Mouse (Mus musculus) embryonic stem cell, embryonic (primary cell): ENCODE data around the gene Cyp4f17.
"Not testable (repeated sequence)": the region's sequence is repeated elsewhere in the genome, so short reads cannot be mapped to it uniquely, and the experiment has no call there.

ENCODE experiments used
- CTCF ChIA-PET, 4 experiments: fragments of 300-600 bp in 2 of 4; fragments of 350-600 bp in 2 of 4; sonication (Branson Sonifier 250); formaldehyde crosslinking; loops; one replicate each; lab custom pipeline; 2022; ENCODE audit warnings: inconsistent platforms in 2 of 4; lab: Charles Lee
- POLR2A ChIA-PET, 4 experiments: fragments of 300-600 bp in 2 of 4; fragments of 350-600 bp in 2 of 4; sonication (Branson Sonifier 250); formaldehyde crosslinking; loops; one replicate each; lab custom pipeline; 2022; ENCODE audit warnings: antibody characterized with exemption in 4 of 4, inconsistent platforms in 1 of 4; lab: Charles Lee

Gene Cyp4f17

DNA sequence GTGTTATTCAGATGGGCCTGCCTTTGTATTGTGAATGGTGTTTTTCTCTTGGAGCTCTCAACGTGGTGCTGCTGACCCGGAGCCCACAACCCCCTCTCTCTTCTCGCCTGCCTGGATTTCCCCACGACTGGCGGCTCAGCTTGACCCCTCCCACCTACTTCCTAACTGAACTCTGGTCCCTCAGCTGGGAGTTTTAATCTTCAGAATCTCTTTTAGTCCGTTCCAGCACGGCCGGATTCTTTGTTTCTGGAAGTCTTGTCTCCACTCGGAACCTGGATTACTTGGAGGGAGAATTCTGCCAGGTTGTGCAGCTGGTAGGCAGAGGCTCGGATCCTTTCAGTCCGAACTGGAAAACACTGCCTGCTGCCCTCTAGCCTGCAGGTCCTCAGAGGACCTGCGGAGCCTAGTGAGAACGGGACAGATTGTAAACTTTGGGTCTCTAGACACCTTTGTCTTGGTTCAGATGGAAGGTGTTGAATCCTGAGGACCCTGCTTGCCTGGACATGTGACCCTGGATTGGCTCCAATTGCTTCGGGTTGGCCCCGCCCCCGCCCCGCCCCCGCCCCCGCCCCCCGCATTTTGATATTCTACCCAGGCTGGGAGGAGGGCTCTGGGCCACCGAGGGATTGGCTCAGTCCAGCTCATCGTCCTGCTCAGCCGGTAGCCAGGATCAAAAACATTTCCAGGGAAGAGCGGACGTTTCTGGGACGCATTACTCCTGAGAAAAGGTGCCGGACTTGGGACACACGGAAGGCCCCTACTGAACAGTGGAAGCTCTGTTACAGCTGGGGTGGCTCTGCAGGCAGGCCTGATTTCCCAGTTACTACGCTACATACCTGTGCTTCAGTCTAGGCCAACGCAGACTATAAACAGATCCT, at the start of gene Cyp4f17:
Gene Cyp4f17, plus strand, starts transcription at position 200 of the 878 bp plus-strand sequence.
- CTCF ChIA-PET, result interaction anchor here in 3 of 4 experiments (0.6 to 0.9 kb wide), 6 partner anchors 11 to 425 kb away, joined by 3 to 5 read pairs (median 3); no protein-coding TSS in a partner anchor
- POLR2A ChIA-PET, result interaction anchor here (0.6 to 2.8 kb wide), 43 partner anchors 9 to 1450 kb away, joined by 3 to 20 read pairs (median 4); partner anchors contain the start of genes Akap8l (in 2 of the 4), Ephx3 (in 1 of the 4), Rab11b (in 1 of the 4) and Rps18 (in 1 of the 4)

DNA sequence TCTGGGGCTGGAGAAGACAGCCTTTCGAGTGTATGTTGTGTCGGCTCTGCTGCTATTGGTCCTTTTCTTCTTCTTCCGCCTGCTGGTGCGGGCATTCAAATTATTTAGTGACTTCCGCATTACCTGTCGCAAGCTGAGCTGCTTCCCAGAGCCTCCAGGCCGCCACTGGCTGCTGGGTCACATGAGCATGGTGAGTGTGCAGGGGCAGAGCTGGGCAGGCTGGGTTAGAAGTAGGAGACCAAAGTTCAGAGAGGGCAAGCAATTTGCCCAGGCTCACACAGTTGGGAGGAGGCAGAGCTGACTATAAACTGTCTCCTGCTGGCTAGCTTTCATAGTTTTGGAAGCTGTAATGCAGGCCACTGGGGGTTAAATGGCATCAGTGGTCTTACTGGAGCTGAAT, 37.4 kb upstream of the Cyp4f17 start:
- CTCF ChIA-PET, result interaction anchor here (0.5 to 1.4 kb wide), 6 partner anchors 11 to 19 kb away, joined by 4 to 6 read pairs (median 5); no protein-coding TSS in a partner anchor

GRCm38 (mm10) chr17:32470795-32471194, 35.1 kb upstream of the Cyp4f17 start:
- ChIA-PET CTCF (interaction anchor here in 1 of 4 experiments (0.7 kb wide), 1 partner anchor 21 kb away, joined by 3 read pairs; no protein-coding TSS in a partner anchor), POLR2A (interaction anchor here in 2 of 4 experiments (0.6 to 1.5 kb wide), 3 partner anchors 11 to 27 kb away, joined by 3 to 6 read pairs (median 6); no protein-coding TSS in a partner anchor)

More for the DNA sequence above, 37.4 kb upstream of the Cyp4f17 start:
- POLR2A ChIA-PET, result interaction anchor here in 2 of 4 experiments (0.8 to 1.4 kb wide), 3 partner anchors 11 to 24 kb away, joined by 4 to 5 read pairs (median 4); no protein-coding TSS in a partner anchor

DNA sequence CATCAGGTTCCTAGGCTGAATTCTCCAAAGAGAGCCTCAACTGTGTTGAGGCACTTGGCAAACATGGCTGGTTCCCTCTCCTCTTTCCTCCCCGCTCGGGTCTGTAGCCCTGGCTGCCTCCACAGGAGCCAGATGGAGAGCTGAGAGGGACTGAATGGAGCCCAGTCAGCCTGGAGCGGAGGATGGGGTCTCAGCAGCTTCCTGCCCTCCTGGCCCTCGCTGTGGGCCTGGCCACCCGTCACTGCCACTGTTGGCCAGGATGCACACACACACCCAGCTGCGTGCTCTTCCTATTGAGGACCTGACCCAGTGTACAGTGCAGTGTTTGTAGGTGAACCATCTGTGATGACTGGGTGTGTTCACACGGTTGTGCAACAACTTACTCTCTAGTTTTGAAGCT, 33.7 kb upstream of the Cyp4f17 start:
- CTCF ChIA-PET, result no interaction called here

GRCm38 (mm10) chr17:32474954-32475560, 30.8 kb upstream of the Cyp4f17 start:
- CTCF ChIA-PET, result no interaction called here
- POLR2A ChIA-PET, result interaction anchor here in 1 of 4 experiments (0.5 kb wide), 1 partner anchor 1147 kb away, joined by 3 read pairs; no protein-coding TSS in a partner anchor

More for the DNA sequence above, 33.7 kb upstream of the Cyp4f17 start:
- POLR2A ChIA-PET, result interaction anchor here in 1 of 4 experiments (1.0 kb wide), 1 partner anchor 14 kb away, joined by 3 read pairs; no protein-coding TSS in a partner anchor

GRCm38 (mm10) chr17:32477204-32477603, 28.6 kb upstream of the Cyp4f17 start:
- POLR2A ChIA-PET, result no interaction called here

DNA sequence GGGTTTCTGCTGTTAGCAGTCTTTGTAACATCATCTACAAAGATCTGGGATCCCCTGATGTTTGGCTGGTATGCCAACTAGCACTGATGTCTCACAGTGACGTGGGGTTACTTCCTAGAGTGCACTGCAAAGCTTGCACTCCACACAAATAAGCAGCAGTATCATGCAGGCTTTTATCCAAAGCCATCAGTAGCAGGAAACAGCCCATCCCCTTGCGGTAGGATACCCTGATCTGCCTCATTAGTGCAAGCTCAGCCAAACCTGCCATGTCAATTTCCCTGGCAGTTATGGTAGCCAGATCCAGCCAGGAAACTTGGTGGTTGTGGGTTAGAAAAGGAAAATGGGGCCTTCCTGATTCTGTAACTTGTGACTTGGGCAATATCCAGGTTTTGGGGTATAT, 27.1 kb upstream of the Cyp4f17 start:
- ChIA-PET POLR2A (interaction anchor here in 2 of 4 experiments (1.5 to 1.7 kb wide), 2 partner anchors 10 to 128 kb away, joined by 4 to 5 read pairs; partner anchors contain the start of gene Akap8l (in 1 of the 2)), CTCF (interaction anchor here in 3 of 4 experiments (0.7 to 2.0 kb wide), 8 partner anchors 10 to 496 kb away, joined by 3 to 13 read pairs (median 6); no protein-coding TSS in a partner anchor)

More at GRCm38 (mm10) chr17:32477204-32477603, 28.6 kb upstream of the Cyp4f17 start:
- CTCF ChIA-PET, result interaction anchor here in 2 of 4 experiments (0.6 kb wide), 2 partner anchors 10 to 88 kb away, joined by 3 to 5 read pairs; partner anchors contain the start of gene Wiz (in 1 of the 2)

DNA sequence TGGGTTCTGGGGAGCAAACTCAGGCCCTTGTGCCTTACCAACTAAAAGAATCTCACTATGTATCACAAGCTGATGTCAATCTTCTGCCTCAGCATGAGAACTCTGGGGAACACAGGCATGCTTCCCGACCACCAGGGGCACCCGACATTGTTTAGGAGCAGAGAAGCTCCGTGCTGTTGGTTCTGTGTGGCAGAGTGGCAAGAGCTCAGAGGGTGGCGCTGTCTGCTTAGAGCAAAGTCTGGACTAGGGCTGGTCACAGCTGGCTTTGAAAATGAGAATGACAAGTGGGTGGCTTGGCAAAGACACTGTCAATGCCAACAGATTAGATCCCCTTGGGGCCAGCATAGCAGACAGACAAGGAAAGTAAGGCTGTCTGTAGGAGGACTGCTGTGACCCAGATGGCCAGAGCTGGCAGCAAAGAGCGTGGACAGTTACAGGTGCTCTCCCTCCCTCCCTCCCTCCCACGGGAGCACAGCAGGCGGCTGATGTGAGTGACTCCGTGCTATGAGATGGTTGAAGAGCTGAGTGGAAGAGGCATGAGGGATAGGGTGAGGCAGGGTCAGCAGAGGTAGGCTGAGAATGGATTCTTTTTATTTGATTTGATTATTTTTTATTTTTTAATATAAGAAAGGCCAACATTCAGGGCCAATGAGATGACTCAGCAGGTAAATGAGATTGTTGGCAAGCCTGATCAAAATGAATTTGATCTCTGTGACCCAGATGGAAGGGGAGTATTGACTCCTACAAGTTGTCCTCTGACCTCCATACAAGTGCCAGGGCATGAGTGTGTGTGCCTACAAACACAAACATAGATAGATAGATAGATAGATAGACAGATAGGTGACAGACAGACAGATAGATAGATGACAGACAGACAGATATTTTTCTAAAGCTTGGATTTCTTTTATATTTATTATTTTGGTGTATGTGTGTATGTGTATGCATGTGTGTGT, 26.0 kb upstream of the Cyp4f17 start:
- CTCF ChIA-PET, result interaction anchor here (0.6 to 2.0 kb wide), 27 partner anchors 8 to 365 kb away, joined by 3 to 13 read pairs (median 3); partner anchors contain the start of gene Cyp4f39 (in 1 of the 4)
- POLR2A ChIA-PET, result interaction anchor here in 3 of 4 experiments (0.5 to 1.7 kb wide), 10 partner anchors 11 to 178 kb away, joined by 3 to 6 read pairs (median 4); partner anchors contain the start of genes Akap8l (in 1 of the 3) and Cyp4f17 (in 1 of the 3)

GRCm38 (mm10) chr17:32481766-32482165, 24.1 kb upstream of the Cyp4f17 start:
- CTCF ChIA-PET, result interaction anchor here in 2 of 4 experiments (0.6 to 1.3 kb wide), 5 partner anchors 11 to 1383 kb away, joined by 3 to 7 read pairs (median 3); no protein-coding TSS in a partner anchor

DNA sequence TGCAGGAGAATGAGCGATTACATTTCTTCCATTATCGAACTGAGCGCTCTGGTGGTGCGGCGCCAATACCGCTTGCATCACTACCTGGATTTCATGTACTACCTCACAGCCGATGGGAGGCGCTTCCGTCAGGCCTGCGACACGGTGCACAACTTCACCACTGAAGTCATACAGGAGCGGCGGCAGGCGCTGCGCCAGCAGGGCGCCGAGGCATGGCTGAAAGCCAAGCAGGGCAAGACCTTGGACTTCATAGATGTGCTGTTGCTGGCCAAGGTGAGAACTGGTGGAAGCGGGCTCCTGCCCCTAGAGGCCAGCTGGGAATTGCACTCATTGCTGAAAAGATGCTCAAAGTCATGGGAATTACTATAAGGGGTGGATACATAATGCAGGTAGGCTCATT, 22.6 kb upstream of the Cyp4f17 start:
- POLR2A ChIA-PET, result interaction anchor here (0.7 to 1.2 kb wide), 9 partner anchors 9 to 132 kb away, joined by 3 to 6 read pairs (median 3); partner anchors contain the start of genes Akap8l (in 1 of the 4) and Cyp4f17 (in 1 of the 4)
- CTCF ChIA-PET, result interaction anchor here (0.5 to 1.4 kb wide), 17 partner anchors 9 to 1164 kb away, joined by 3 to 14 read pairs (median 4); partner anchors contain the start of genes Cyp4f17 (in 2 of the 4) and Akap8 (in 1 of the 4)

More at GRCm38 (mm10) chr17:32481766-32482165, 24.1 kb upstream of the Cyp4f17 start:
- POLR2A ChIA-PET, result interaction anchor here in 3 of 4 experiments (0.6 to 1.4 kb wide), 10 partner anchors 10 to 414 kb away, joined by 3 to 6 read pairs (median 4); partner anchors contain the start of genes Brd4 (in 1 of the 3) and Cyp4f17 (in 1 of the 3)

DNA sequence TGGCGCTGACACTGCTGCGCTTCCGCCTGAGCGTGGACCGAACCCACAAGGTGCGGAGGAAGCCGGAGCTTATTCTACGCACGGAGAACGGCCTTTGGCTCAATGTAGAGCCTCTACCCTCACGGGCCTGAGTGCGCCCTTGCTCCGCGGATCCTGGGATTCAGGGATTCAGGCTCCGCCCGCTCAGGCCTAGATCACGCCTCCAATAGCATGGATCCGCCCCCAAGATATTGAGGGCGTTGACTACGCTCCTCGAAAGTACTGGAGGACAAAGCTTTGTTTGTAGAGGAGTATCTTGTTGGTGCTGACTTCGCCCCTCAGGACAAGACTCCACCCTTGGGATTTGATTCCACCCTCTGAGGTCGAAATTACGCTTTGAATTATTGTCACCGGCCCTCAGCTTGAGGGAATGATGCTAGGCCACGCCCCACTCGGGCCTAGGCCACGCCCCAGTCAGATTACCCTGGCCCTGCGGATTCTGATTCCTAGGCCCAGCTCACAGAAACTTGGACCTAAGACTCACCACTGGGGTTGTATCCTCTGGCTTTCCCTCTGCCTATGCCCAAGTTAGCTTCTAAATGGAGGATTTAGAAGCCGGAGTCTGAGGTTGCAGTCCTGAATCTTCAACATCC, 13.4 kb upstream of the Cyp4f17 start:
- ChIA-PET POLR2A (interaction anchor here (0.6 to 2.2 kb wide), 32 partner anchors 9 to 558 kb away, joined by 3 to 20 read pairs (median 4); partner anchors contain the start of genes Akap8l (in 3 of the 4), Cyp4f17 (in 3 of the 4), Brd4 (in 1 of the 4) and Cyp4f13 (in 1 of the 4)), CTCF (interaction anchor here (0.5 to 1.9 kb wide), 14 partner anchors 9 to 389 kb away, joined by 3 to 14 read pairs (median 5); partner anchors contain the start of gene Akap8l (in 1 of the 4))

DNA sequence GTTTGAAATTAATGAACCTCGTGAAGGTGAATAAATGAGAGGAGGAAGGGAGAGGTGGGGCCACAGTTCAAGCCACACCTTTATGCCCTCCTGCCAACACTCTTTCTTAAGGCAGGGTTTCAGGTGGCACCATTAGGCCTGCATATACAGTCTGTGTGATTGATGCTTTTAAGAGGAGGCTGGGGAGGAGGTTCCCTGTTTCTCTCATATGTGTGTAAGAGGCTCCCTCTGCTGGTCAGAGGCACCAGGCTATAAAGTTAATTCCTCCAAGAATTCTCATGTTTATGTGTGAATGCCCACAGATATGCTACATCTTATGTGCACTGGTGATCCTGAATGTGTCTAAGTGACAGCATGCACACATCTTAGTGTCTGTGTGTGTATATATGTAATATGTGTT, 11.2 kb upstream of the Cyp4f17 start:
- ChIA-PET POLR2A (interaction anchor here in 2 of 4 experiments (1.2 to 1.4 kb wide), 2 partner anchors 11 kb away, joined by 3 read pairs; partner anchors contain the start of gene Cyp4f17 (in 1 of the 2)), CTCF (interaction anchor here in 2 of 4 experiments (0.9 to 1.1 kb wide), 3 partner anchors 11 to 144 kb away, joined by 3 read pairs; partner anchors contain the start of genes Akap8l (in 1 of the 2) and Cyp4f17 (in 1 of the 2))

DNA sequence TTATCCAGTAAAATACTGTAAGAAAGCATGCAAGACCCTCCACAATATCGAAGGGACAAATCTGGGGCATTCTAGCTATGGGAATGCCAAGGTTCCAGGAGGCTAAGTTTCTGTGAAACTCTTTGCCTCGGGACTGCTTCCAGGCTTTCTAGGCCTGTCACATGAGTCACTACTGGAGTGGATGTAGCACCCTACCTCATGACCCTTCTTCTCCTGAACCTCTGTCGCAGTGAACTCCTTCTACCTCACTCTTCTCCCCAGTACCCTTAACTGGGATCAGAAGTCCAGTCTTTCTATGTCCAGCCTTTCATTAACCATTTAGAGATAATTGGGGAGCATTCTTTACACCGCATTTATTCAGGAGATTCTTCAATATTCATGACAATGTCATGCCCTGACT, 5.3 kb upstream of the Cyp4f17 start:
- POLR2A ChIA-PET, CTCF ChIA-PET: not testable (repeated sequence)

GRCm38 (mm10) chr17:32501051-32501450, 4.8 kb upstream of the Cyp4f17 start:
- ChIA-PET POLR2A (no interaction called here), CTCF (no interaction called here)

DNA sequence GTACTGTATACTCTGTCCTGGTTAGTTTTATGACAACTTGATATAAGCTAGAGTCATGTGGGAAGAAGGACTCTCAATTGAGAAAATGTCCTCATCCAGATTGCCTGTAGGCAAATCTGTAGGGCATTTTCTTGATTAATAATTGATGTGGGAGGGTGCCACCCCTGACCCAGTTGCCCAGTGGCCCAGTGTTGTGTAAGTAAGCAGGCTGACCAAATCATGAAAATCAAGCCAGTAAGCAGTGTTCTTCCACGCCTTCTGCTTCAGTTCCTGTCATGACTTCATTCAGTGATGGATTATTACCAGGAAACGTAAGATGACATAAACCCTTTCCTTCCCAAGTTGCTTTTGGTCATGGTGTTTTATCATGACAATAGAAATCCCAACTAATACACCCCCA, 2.7 kb upstream of the Cyp4f17 start:
- ChIA-PET CTCF (interaction anchor here in 1 of 4 experiments (0.6 kb wide), 1 partner anchor 337 kb away, joined by 6 read pairs; no protein-coding TSS in a partner anchor), POLR2A (interaction anchor here in 3 of 4 experiments (0.6 to 1.9 kb wide), 3 partner anchors 11 to 82 kb away, joined by 3 to 5 read pairs (median 4); no protein-coding TSS in a partner anchor)
